Mouse (Mus musculus): Measurements from ENCODE around the gene Gys2.

Gys2 gene

GRCm38 (mm10) chr6:142455314-142455996 is 17.5 kb downstream of the Gys2 start:
- DNase-seq = no peak

GRCm38 (mm10) chr6:142453311-142453710 is 19.6 kb downstream of the Gys2 start:
- DNase-seq = no peak

GRCm38 (mm10) chr6:142451381-142451780 is 21.5 kb downstream of the Gys2 start:
- DNase-seq = no peak

GRCm38 (mm10) chr6:142429072-142429471 is 43.8 kb downstream of the Gys2 start:
- no peak for DNase-seq

GRCm38 (mm10) chr6:142424976-142425375 is 47.9 kb downstream of the Gys2 start:
- DNase-seq = no peak

GRCm38 (mm10) chr6:142414597-142414996 is 58.3 kb downstream of the Gys2 start:
- DNase-seq = no peak

GRCm38 (mm10) chr6:142413845-142414244 is 59.1 kb downstream of the Gys2 start:
- DNase-seq = no peak

- DNase-seq = no peak
These were observed 59.9 kb downstream of the Gys2 start, which contains the start of gene Spx for GRCm38 (mm10) chr6:142412906-142413491. Gene Spx (plus strand): TSS chr6:142413441.

- no peak for DNase-seq
These were observed 61.8 kb downstream of the Gys2 start for GRCm38 (mm10) chr6:142411140-142411539.

- no peak for DNase-seq
These were observed 77.2 kb downstream of the Gys2 start for GRCm38 (mm10) chr6:142395756-142396155.

- DNase-seq = peak; percentile 32
These were observed 78.2 kb downstream of the Gys2 start for GRCm38 (mm10) chr6:142394669-142395068.

GRCm38 (mm10) chr6:142392312-142392711 is 80.6 kb downstream of the Gys2 start:
- no peak for DNase-seq

- DNase-seq = no peak
These were observed 83.8 kb downstream of the Gys2 start for GRCm38 (mm10) chr6:142389101-142389500.

GRCm38 (mm10) chr6:142387755-142388271 is 85.1 kb downstream of the Gys2 start:
- no peak for DNase-seq

GRCm38 (mm10) chr6:142387011-142387754 is 85.7 kb downstream of the Gys2 start, which contains the start of the genes Recql and Golt1b:
Gene Recql (minus strand): TSS chr6:142387087.
Gene Golt1b (plus strand): TSS chr6:142387221.
- DNase-seq = peak; percentile 98

- DNase-seq = no peak
These were observed 86.5 kb downstream of the Gys2 start for GRCm38 (mm10) chr6:142386285-142387010.

- DNase-seq = no peak
These were observed 88.4 kb downstream of the Gys2 start for GRCm38 (mm10) chr6:142384521-142384920.

GRCm38 (mm10) chr6:142381615-142382014 is 91.3 kb downstream of the Gys2 start:
- no peak for DNase-seq

- no peak for DNase-seq
These were observed 92.9 kb downstream of the Gys2 start for GRCm38 (mm10) chr6:142379961-142380360.

GRCm38 (mm10) chr6:142378576-142379330 is 94.2 kb downstream of the Gys2 start:
- DNase-seq = no peak

- no peak for DNase-seq
These were observed 95.8 kb downstream of the Gys2 start for GRCm38 (mm10) chr6:142377081-142377480.
